In genomic region chr8:46741991-46742690, GRCm38 (mm10) we compare ENCODE assay signal across 8 mouse cellular contexts. TPM values are rescaled to one million over a fixed set of nuclear protein-coding genes. Genes with fewer than 3 reads are reported as not detected.
DNase-seq lines count a peak whose midpoint lies in the region; ATAC-seq and TF ChIP-seq lines count a peak whose summit lies in the region.

No protein-coding gene starts in this region.

- TF ChIP-seq CTCF in midbrain, postnatal 0 days (IDR thresholded peaks at IDR 0.05) = no peak

- no peaks in the 10 kb centered on the region for H3K36me3 ChIP-seq in kidney, embryonic 14.5 days (ENCODE audit: control insufficient read depth, insufficient read depth, low read length)
- no peaks in the 10 kb centered on the region for H3K36me3 ChIP-seq in hindbrain, embryonic 16.5 days (ENCODE audit: control insufficient read depth, insufficient read depth, low read length)
- H3K36me3 ChIP-seq in midbrain, postnatal 0 days (ENCODE audit: insufficient read depth, low read length) = no peaks in the 10 kb centered on the region

- H3K9ac ChIP-seq in kidney, embryonic 14.5 days (ENCODE audit: low read depth, low read length) = peak overlapping the region; percentile 97; the same call in 1 of the 2 replicates
- peak overlapping the region; percentile 99; the same call in 1 of the 2 replicates for H3K9ac ChIP-seq in hindbrain, embryonic 16.5 days (ENCODE audit: low read depth, low read length)
- peak overlapping the region; percentile 96; the same call in 1 of the 2 replicates for H3K9ac ChIP-seq in midbrain, postnatal 0 days (replicated peaks; ENCODE audit: low read length, poor library complexity, severe bottlenecking)

- H3K27ac ChIP-seq in kidney, embryonic 14.5 days (ENCODE audit: low read depth, low read length) = peak overlapping the region; percentile 95; the same call in 1 of the 2 replicates
- peak overlapping the region; percentile 91 for H3K27ac ChIP-seq in brown adipose tissue, adult 24 weeks (replicated peaks; ENCODE audit: low read depth, low read length)
- H3K27ac ChIP-seq in hindbrain, embryonic 16.5 days (ENCODE audit: low read depth, low read length) = no peak overlapping the region
- H3K27ac ChIP-seq in midbrain, postnatal 0 days (ENCODE audit: low read depth, low read length) = peak overlapping the region; percentile 90; the same call in 1 of the 2 replicates

- peak overlapping the region; percentile 93 for H3K4me3 ChIP-seq in kidney, embryonic 14.5 days (ENCODE audit: low read length)
- H3K4me3 ChIP-seq in brown adipose tissue, adult 24 weeks (ENCODE audit: insufficient read depth, low read depth, low read length) = peak overlapping the region; percentile 89
- H3K4me3 ChIP-seq in hindbrain, embryonic 16.5 days (ENCODE audit: low read length) = peak overlapping the region; percentile 95
- H3K4me3 ChIP-seq in midbrain, postnatal 0 days (ENCODE audit: low read depth, low read length) = peak overlapping the region; percentile 91

- WGBS in kidney, embryonic 14.5 days = 41% methylated on average over 8 of the region's 8 CpGs
- 50% methylated on average over 8 of the region's 8 CpGs for WGBS in hindbrain, embryonic 16.5 days
- WGBS in midbrain, postnatal 0 days = 67% methylated on average over 8 of the region's 8 CpGs

- no peak for ATAC-seq in kidney, embryonic 14.5 days (ENCODE audit: low FRiP score, low TSS enrichment)
- ATAC-seq in hindbrain, embryonic 16.5 days = no peak
- no peak for ATAC-seq in midbrain, postnatal 0 days (ENCODE audit: low FRiP score)
- ATAC-seq in erythroid progenitor cell, adult 5-6 weeks (replicated peaks; ENCODE audit: low FRiP score, poor library complexity, severe bottlenecking) = no peak

- H3K9me3 ChIP-seq in kidney, embryonic 14.5 days (ENCODE audit: control insufficient read depth, low read length) = no peaks in the 10 kb centered on the region
- no peaks in the 10 kb centered on the region for H3K9me3 ChIP-seq in hindbrain, embryonic 16.5 days (ENCODE audit: control insufficient read depth, low read length)
- no peaks in the 10 kb centered on the region for H3K9me3 ChIP-seq in midbrain, postnatal 0 days (ENCODE audit: low read length)

- DNase-seq in kidney, postnatal 14 days = no peak
- DNase-seq in midbrain, postnatal 0 days (ENCODE audit: low spot score) = no peak
- DNase-seq in cerebellum, postnatal 36 days = no peak
- DNase-seq in cerebellum, adult 8-10 months = no peak

- peaks cover 16% of the 10 kb centered on the region for H3K4me1 ChIP-seq in kidney, embryonic 14.5 days (ENCODE audit: control insufficient read depth, insufficient read depth, low read length)
- peaks cover 33% of the 10 kb centered on the region for H3K4me1 ChIP-seq in brown adipose tissue, adult 24 weeks (ENCODE audit: control insufficient read depth, insufficient read depth, insufficient read length, low read length)
- H3K4me1 ChIP-seq in hindbrain, embryonic 16.5 days (ENCODE audit: control insufficient read depth, insufficient read depth, low read depth, low read length) = peaks cover 4% of the 10 kb centered on the region
- H3K4me1 ChIP-seq in midbrain, postnatal 0 days (ENCODE audit: insufficient read depth, low read length) = no peaks in the 10 kb centered on the region

- H3K4me2 ChIP-seq in kidney, embryonic 14.5 days (replicated peaks; ENCODE audit: low read depth, low read length) = peak overlapping the region; percentile 74
- peak overlapping the region; percentile 88 for H3K4me2 ChIP-seq in hindbrain, embryonic 16.5 days (ENCODE audit: low read length)
- H3K4me2 ChIP-seq in midbrain, postnatal 0 days (ENCODE audit: low read depth, low read length, poor library complexity, severe bottlenecking) = peak overlapping the region; percentile 87

- H3K27me3 ChIP-seq in kidney, embryonic 14.5 days (ENCODE audit: control insufficient read depth, insufficient read depth, low read length) = no peaks in the 10 kb centered on the region
- H3K27me3 ChIP-seq in hindbrain, embryonic 16.5 days (replicated peaks; ENCODE audit: control insufficient read depth, insufficient read depth, low read length) = no peaks in the 10 kb centered on the region
- no peaks in the 10 kb centered on the region for H3K27me3 ChIP-seq in midbrain, postnatal 0 days (ENCODE audit: insufficient read depth, low read length)

RNA-seq across cellular contexts. Expression of gene Irf2, which starts 2.6 kb away (rescaled TPM):
- polyA plus RNA-seq in kidney, embryonic 14.5 days (2014; fragmentation: Nextera tagmentation; extraction: Ambion mirVana) = 13.9 and 14.2 TPM in 2 replicates
- 23.4 and 32.7 TPM in 2 replicates for polyA plus RNA-seq in brown adipose tissue, adult 24 weeks (2012; ENCODE audit: insufficient read depth, insufficient read length, missing spikeins)
- 11.1 TPM in 2 replicates for polyA plus RNA-seq in hindbrain, embryonic 16.5 days (2015; fragmentation: Nextera tagmentation; extraction: Ambion mirVana)
- total RNA-seq in midbrain, postnatal 0 days (2014; rRNA removed) = 3.3 and 4.0 TPM in 2 replicates
- polyA plus RNA-seq in midbrain, postnatal 0 days (2015; fragmentation: Nextera tagmentation; extraction: Ambion mirVana) = 9.5 and 9.7 TPM in 2 replicates
- total RNA-seq in erythroid progenitor cell, adult 5-6 weeks (2015; ENCODE audit: low replicate concordance) = 55.1 and 69.6 TPM in 2 replicates
- 33.4 and 66.5 TPM in 2 replicates for total RNA-seq in erythroid progenitor cell, adult 5-6 weeks (2017; ENCODE audit: low replicate concordance)
